Mouse (Mus musculus) small intestine, adult 2 months (tissue): ENCODE measurements at regions not wholly inside any gene's neighbourhood (a gene's known extent, or its start where the extent isn't known, plus 50 kb on each side); places are given as distances from the start of the nearest gene placed in this dataset.

Experiments used
- CTCF ChIP-seq: fragments of 200-500 bp; IDR thresholded peaks from 2 replicates; pipeline ENCODE4 v1.5.1; 2012; ENCODE audit warnings: low read depth, mild to moderate bottlenecking, control low read depth, inconsistent platforms, low read length, moderate library complexity, mixed read lengths; ENCODE audit not compliant: insufficient replicate concordance, insufficient read length; ENCODE audit errors: extremely low read depth
- POLR2A ChIP-seq: fragments of 200-500 bp; IDR thresholded peaks from 2 replicates; pipeline ENCODE4 v1.6.1; 2012; ENCODE audit warnings: low read depth, mild to moderate bottlenecking, control low read depth, inconsistent platforms, low read length, moderate library complexity

- TF ChIP-seq POLR2A, result no peak
- TF ChIP-seq CTCF, result no peak
Measured at GRCm38 (mm10) chr17:51278771-51279170, 99.6 kb upstream of the Tbc1d5 start.
